Mouse (Mus musculus): ENCODE data around the gene Haghl.

- no peak for TF ChIP-seq EP300 (IDR thresholded peaks at IDR 0.05; ENCODE audit: low read depth)
- TF ChIP-seq CTCF (IDR thresholded peaks at IDR 0.05; ENCODE audit: low read depth): no peak
Measured at GRCm38 (mm10) chr17:25783861-25784574, 1.5 kb downstream of the Haghl start.

All from liver, embryonic 14.5 days (tissue).